Mouse (Mus musculus) left cerebral cortex, postnatal 10 days (tissue): Measurements from ENCODE around the gene Ubxn11. TPM values are rescaled to one million over a fixed set of nuclear protein-coding genes. Genes with fewer than 3 reads are reported as not detected.

Experiments used
- DNase-seq, 2 experiments: peaks; one replicate each; pipeline ENCODE4 v3.0.0; 2021 to 2022; ENCODE audit warnings: low spot score in 2 of 2, mixed read lengths in 1 of 2; ENCODE audit errors: extremely low spot score in 1 of 2
- intact Hi-C: fragments of 180-260 bp; cut with DNase I; formaldehyde crosslinking; loops from one replicate; pipeline ENCODE4 v1.15.1; 2025
- total RNA-seq, 2 experiments: library from RNA; stranded (reverse); gene quantifications; 2 replicates each; pipeline ENCODE4 v1.2.3; 2021

Gene Ubxn11
- total RNA-seq, 2 experiments from 2014 or later = 22.6 to 24.9 TPM

DNA sequence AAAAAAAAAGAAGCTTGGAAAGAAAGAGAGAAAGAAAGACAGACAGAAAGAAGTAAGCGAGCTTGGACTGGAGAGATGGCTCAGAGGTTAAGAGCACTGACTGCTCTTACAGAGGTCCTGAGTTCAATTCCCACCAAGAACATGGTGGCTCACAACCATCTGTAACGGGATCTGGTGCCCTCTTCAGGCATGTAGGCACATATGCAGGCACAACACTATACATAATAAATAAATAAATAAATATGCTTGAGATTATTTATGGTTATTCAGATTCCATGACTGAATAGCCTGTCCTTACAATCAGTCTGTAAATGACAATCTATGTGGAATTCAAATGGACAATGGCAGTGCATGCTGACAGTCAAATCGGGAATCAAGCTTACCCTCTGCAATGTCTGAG is 64.5 kb downstream of the Ubxn11 start:
- intact Hi-C loops = no loop called here
- DNase-seq = no peak

DNA sequence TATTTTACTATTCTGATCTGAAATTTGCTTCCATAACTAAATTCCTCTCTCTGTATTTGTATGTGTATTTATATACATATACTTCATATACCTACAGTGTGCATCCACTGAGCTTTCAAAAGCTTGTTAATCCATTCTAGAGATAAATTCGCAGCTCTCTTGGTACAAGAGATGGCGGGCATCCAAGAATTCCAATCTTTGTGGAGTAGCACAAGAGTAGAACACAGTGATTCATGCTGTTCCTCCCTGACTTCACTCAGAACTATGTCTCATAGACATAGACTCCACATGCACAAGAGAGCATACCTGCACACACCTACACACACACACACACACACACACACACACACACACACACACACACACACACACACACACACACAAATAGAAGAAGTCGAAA is 70.0 kb downstream of the Ubxn11 start:
- DNase-seq = peak in 1 of 2 experiments; percentile 18
- intact Hi-C loops = no loop called here

Other genes starting within 250 kb of the Ubxn11 start
- gene Rps6ka1, start 214.8 kb upstream of the Ubxn11 start, total RNA-seq = 10 to 100 TPM; 11.0 to 15.2 TPM
- 100 to 1,000 TPM; 181 to 183 TPM for gene Hmgn2, start 133.9 kb upstream of the Ubxn11 start, total RNA-seq
- gene Dhdds, start 101.7 kb upstream of the Ubxn11 start, total RNA-seq = 10 to 100 TPM; 57.1 to 61.4 TPM
- not detected for gene Lin28a, start 83.7 kb upstream of the Ubxn11 start, total RNA-seq
- not detected for gene Zfp683, start 48.7 kb upstream of the Ubxn11 start, total RNA-seq
- 1 to 10 TPM; 2.9 to 3.5 TPM for gene Crybg2, start 41.8 kb upstream of the Ubxn11 start, total RNA-seq
- 1 to 10 TPM; 1.3 to 1.6 TPM for gene Cd52, start 7.5 kb upstream of the Ubxn11 start, total RNA-seq
- 100 to 1,000 TPM; 217 to 225 TPM for gene Sh3bgrl3, start 26.2 kb downstream of the Ubxn11 start, total RNA-seq
- 10 to 100 TPM in 1 of 2 experiments, 1 to 10 TPM in 1; 9.2 to 10.9 TPM for gene Cep85, start 84.5 kb downstream of the Ubxn11 start, total RNA-seq
- gene Gm7534, start 100.4 kb downstream of the Ubxn11 start, total RNA-seq = not detected
- gene Catsper4, start 124.8 kb downstream of the Ubxn11 start, total RNA-seq = not detected
- gene Cnksr1, start 135.8 kb downstream of the Ubxn11 start, total RNA-seq = under 1 TPM; 0.24 to 0.61 TPM
- not detected for gene E130218I03Rik, start 141.1 kb downstream of the Ubxn11 start, total RNA-seq
- gene Zfp593, start 143.0 kb downstream of the Ubxn11 start, total RNA-seq = 10 to 100 TPM; 13.4 to 13.7 TPM
- gene Gm30191, start 144.4 kb downstream of the Ubxn11 start, total RNA-seq = not detected
- gene Grrp1, start 151.5 kb downstream of the Ubxn11 start, total RNA-seq = 1 to 10 TPM; 3.3 to 3.7 TPM
- 10 to 100 TPM; 26.1 to 26.2 TPM for gene Pdik1l, start 185.3 kb downstream of the Ubxn11 start, total RNA-seq
- under 1 TPM; 0.66 to 0.87 TPM for gene Trim63, start 212.6 kb downstream of the Ubxn11 start, total RNA-seq
- not detected for gene Slc30a2, start 240.6 kb downstream of the Ubxn11 start, total RNA-seq